Mouse (Mus musculus): ENCODE results near the gene Ptprn2. TPM values are rescaled to one million over a fixed set of nuclear protein-coding genes. Genes with fewer than 3 reads are reported as not detected.
A peak's percentile ranks its signal among the peaks of the same experiment; 100 is the strongest.

Gene Ptprn2
- polyA plus RNA-seq, 1 experiment from 2014 or later, result 16.3 TPM

GRCm38 (mm10) chr12:117092345-117093107 is 607.0 kb downstream of the Ptprn2 start:
- Histone ChIP-seq H3K27me3 (replicated peaks) (peaks cover 8% of the 10 kb centered on the region), H3K9me3 (replicated peaks) (no peaks in the 10 kb centered on the region), H3K36me3 (no peaks in the 10 kb centered on the region), H3K27ac (replicated peaks) (no peak overlapping the region), H3K9ac (replicated peaks) (no peak overlapping the region), H3K4me1 (no peaks in the 10 kb centered on the region), H3K4me2 (no peak overlapping the region), H3K4me3 (replicated peaks) (no peak overlapping the region)
- 93% methylated on average over 4 of the region's 4 CpGs for WGBS
- no peak for ATAC-seq (ENCODE audit: low FRiP score)

DNA sequence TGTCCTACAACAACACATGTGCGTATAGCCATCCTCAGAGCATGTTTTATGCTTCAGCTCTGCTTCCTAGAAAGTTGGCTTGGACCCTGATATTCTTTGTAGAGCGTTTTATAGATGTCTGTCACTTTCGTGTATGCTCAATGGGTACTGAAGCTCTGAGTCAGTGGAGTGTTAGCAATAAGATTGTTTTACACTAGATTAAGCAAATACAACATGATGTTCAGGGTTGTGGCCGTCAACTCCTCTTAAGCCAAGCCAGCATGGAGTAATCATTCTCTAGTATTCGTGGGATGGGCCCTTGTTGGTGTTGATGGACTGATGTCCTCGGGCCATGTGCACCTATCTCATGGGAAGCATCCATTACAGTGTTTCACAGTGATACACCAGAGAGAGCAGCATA is 610.4 kb downstream of the Ptprn2 start:
- H3K36me3 ChIP-seq, result no peaks in the 10 kb centered on the region
- peaks cover 16% of the 10 kb centered on the region for H3K27me3 ChIP-seq (replicated peaks)
- H3K4me1 ChIP-seq, result peaks cover 6% of the 10 kb centered on the region; the same call in 1 of the 2 replicates
- no peak overlapping the region for H3K27ac ChIP-seq (replicated peaks)
- no peak overlapping the region for H3K4me2 ChIP-seq
- WGBS, result 61% methylated on average over 6 of the region's 6 CpGs
- no peak overlapping the region for H3K9ac ChIP-seq (replicated peaks)
- H3K9me3 ChIP-seq (replicated peaks), result no peaks in the 10 kb centered on the region
- no peak for ATAC-seq (ENCODE audit: low FRiP score)
- H3K4me3 ChIP-seq (replicated peaks), result no peak overlapping the region

- H3K27ac ChIP-seq (replicated peaks), result no peak overlapping the region
- H3K4me2 ChIP-seq, result no peak overlapping the region
- H3K4me3 ChIP-seq (replicated peaks), result no peak overlapping the region
- no peak overlapping the region for H3K9ac ChIP-seq (replicated peaks)
- H3K9me3 ChIP-seq (replicated peaks), result no peaks in the 10 kb centered on the region
- peaks cover 36% of the 10 kb centered on the region for H3K27me3 ChIP-seq (replicated peaks)
- peaks cover 6% of the 10 kb centered on the region; the same call in 1 of the 2 replicates for H3K4me1 ChIP-seq
- no peaks in the 10 kb centered on the region for H3K36me3 ChIP-seq
- ATAC-seq (ENCODE audit: low FRiP score), result no peak
These were observed 612.8 kb downstream of the Ptprn2 start for GRCm38 (mm10) chr12:117098295-117098694.

DNA sequence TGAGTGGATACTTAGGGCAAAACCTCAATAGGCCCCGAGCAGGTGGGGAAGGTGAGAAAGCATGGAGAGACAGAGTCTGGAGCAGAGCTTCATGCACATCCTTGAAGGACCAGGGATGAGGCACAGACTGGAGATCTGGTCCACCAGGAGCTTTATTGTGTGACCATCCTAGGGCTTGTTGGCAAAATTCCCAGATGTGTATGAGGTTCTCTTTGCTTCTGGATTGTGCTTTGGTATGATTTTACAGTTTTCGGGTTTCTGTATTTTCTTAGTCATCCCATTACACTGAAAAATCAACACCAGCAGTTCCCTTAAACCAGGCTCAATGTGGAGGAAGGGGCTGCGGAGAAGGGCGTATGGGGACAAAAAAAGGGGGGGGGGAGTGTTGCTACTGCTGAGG is 621.2 kb downstream of the Ptprn2 start:
- peak; percentile 39; the same call in 1 of the 2 replicates for ATAC-seq (ENCODE audit: low FRiP score)
- Histone ChIP-seq H3K9ac (replicated peaks) (no peak overlapping the region), H3K9me3 (replicated peaks) (no peaks in the 10 kb centered on the region), H3K27me3 (replicated peaks) (peaks cover 54% of the 10 kb centered on the region), H3K4me1 (peaks cover 22% of the 10 kb centered on the region), H3K36me3 (no peaks in the 10 kb centered on the region), H3K4me3 (replicated peaks) (0 out of 2 replicates have a peak overlapping the region, but pooled peaks have one; percentile 1), H3K4me2 (peak overlapping the region; percentile 43), H3K27ac (replicated peaks) (peak overlapping the region; percentile 45)
- 24% methylated on average over 4 of the region's 4 CpGs for WGBS

GRCm38 (mm10) chr12:117107143-117107616 is 621.7 kb downstream of the Ptprn2 start:
- peak; percentile 94 for ATAC-seq (ENCODE audit: low FRiP score)
- 0 out of 2 replicates have a peak overlapping the region, but pooled peaks have one; percentile 1 for H3K4me3 ChIP-seq (replicated peaks)
- H3K27me3 ChIP-seq (replicated peaks), result peaks cover 54% of the 10 kb centered on the region
- H3K36me3 ChIP-seq, result no peaks in the 10 kb centered on the region
- H3K4me1 ChIP-seq, result peaks cover 22% of the 10 kb centered on the region
- WGBS, result 8% methylated on average over 16 of the region's 16 CpGs
- H3K27ac ChIP-seq (replicated peaks), result peak overlapping the region; percentile 45
- 0 out of 2 replicates have a peak overlapping the region, but pooled peaks have one; percentile 0 for H3K9ac ChIP-seq (replicated peaks)
- H3K9me3 ChIP-seq (replicated peaks), result no peaks in the 10 kb centered on the region
- peak overlapping the region; percentile 43 for H3K4me2 ChIP-seq

GRCm38 (mm10) chr12:117115254-117115865 is 629.8 kb downstream of the Ptprn2 start:
- ATAC-seq (ENCODE audit: low FRiP score), result peak; percentile 32; the same call in 1 of the 2 replicates
- Histone ChIP-seq H3K4me2 (no peak overlapping the region), H3K36me3 (no peaks in the 10 kb centered on the region), H3K4me3 (replicated peaks) (no peak overlapping the region), H3K27me3 (replicated peaks) (peaks cover 37% of the 10 kb centered on the region), H3K9me3 (replicated peaks) (no peaks in the 10 kb centered on the region), H3K9ac (replicated peaks) (no peak overlapping the region), H3K27ac (replicated peaks) (no peak overlapping the region), H3K4me1 (peaks cover 10% of the 10 kb centered on the region)
- 46% methylated on average over 10 of the region's 10 CpGs for WGBS

DNA sequence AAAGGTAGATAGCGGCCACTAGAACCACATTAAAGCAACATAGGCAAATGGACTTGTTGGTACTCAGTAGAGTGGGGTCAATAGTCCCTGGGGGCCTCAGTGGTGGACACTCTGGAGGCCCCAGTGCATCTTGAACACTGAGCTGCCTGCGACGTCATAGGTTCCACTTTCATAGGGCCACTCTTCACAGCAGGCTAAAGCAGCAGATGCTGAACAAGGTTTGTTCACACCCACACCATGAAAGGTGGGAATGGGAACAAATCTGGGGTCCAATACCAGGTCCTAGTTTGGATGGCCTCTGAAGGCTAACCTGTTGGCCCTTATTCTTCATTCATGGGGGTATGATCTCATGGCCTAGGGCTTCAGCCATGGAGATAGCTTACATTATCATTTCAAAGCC is 641.6 kb downstream of the Ptprn2 start:
- Histone ChIP-seq H3K9ac (replicated peaks) (no peak overlapping the region), H3K36me3 (no peaks in the 10 kb centered on the region), H3K4me3 (replicated peaks) (no peak overlapping the region), H3K4me1 (no peaks in the 10 kb centered on the region), H3K9me3 (replicated peaks) (no peaks in the 10 kb centered on the region), H3K27me3 (replicated peaks) (no peaks in the 10 kb centered on the region; the same call in 1 of the 2 replicates), H3K4me2 (no peak overlapping the region), H3K27ac (replicated peaks) (no peak overlapping the region)
- no peak for ATAC-seq (ENCODE audit: low FRiP score)
- WGBS, result 98% methylated on average over 3 of the region's 3 CpGs

- Histone ChIP-seq H3K4me1 (no peaks in the 10 kb centered on the region), H3K36me3 (no peaks in the 10 kb centered on the region), H3K4me2 (no peak overlapping the region), H3K27me3 (replicated peaks) (no peaks in the 10 kb centered on the region; the same call in 1 of the 2 replicates), H3K9ac (replicated peaks) (no peak overlapping the region), H3K4me3 (replicated peaks) (no peak overlapping the region), H3K9me3 (replicated peaks) (no peaks in the 10 kb centered on the region), H3K27ac (replicated peaks) (no peak overlapping the region)
- no peak for ATAC-seq (ENCODE audit: low FRiP score)
- WGBS, result 88% methylated on average over 6 of the region's 6 CpGs
These were observed 642.0 kb downstream of the Ptprn2 start for GRCm38 (mm10) chr12:117127485-117127884.

DNA sequence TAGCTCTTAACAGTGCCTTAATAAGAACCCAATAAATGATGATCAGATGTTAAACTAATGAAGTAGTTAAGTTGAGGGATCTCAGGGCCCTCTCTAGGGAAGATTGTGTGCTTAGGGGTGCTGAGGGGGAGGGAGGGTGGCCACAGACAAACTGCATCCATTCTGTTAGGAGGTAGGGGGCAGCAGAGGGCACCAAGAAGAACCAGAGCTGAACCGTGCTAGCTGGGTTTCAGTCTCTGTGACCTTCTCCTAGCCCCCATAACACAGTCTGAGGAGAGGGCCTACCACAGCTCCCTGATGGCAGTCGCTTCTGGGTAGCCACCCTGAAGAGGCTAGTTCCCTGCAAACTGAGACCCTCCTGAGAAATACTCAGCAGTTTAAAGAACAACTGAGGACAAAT is 646.6 kb downstream of the Ptprn2 start:
- Histone ChIP-seq H3K27me3 (replicated peaks) (no peaks in the 10 kb centered on the region), H3K4me1 (no peaks in the 10 kb centered on the region), H3K4me3 (replicated peaks) (no peak overlapping the region), H3K9ac (replicated peaks) (no peak overlapping the region), H3K36me3 (no peaks in the 10 kb centered on the region), H3K4me2 (no peak overlapping the region), H3K9me3 (replicated peaks) (no peaks in the 10 kb centered on the region), H3K27ac (replicated peaks) (no peak overlapping the region)
- WGBS, result 22% methylated on average over 2 of the region's 2 CpGs
- ATAC-seq (ENCODE audit: low FRiP score), result no peak

- 50% methylated on average over 5 of the region's 5 CpGs for WGBS
- Histone ChIP-seq H3K36me3 (no peaks in the 10 kb centered on the region), H3K4me2 (no peak overlapping the region), H3K9ac (replicated peaks) (no peak overlapping the region), H3K9me3 (replicated peaks) (no peaks in the 10 kb centered on the region), H3K27ac (replicated peaks) (no peak overlapping the region), H3K4me1 (no peaks in the 10 kb centered on the region), H3K27me3 (replicated peaks) (no peaks in the 10 kb centered on the region), H3K4me3 (replicated peaks) (no peak overlapping the region)
- no peak for ATAC-seq (ENCODE audit: low FRiP score)
These were observed 649.7 kb downstream of the Ptprn2 start for GRCm38 (mm10) chr12:117135205-117135604.

- Histone ChIP-seq H3K9ac (replicated peaks) (no peak overlapping the region), H3K27me3 (replicated peaks) (no peaks in the 10 kb centered on the region), H3K9me3 (replicated peaks) (no peaks in the 10 kb centered on the region), H3K36me3 (no peaks in the 10 kb centered on the region), H3K4me2 (no peak overlapping the region), H3K4me1 (peaks cover 6% of the 10 kb centered on the region; the same call in 1 of the 2 replicates), H3K27ac (replicated peaks) (no peak overlapping the region), H3K4me3 (replicated peaks) (no peak overlapping the region)
- WGBS, result 66% methylated on average over 5 of the region's 5 CpGs
- no peak for ATAC-seq (ENCODE audit: low FRiP score)
These were observed 651.0 kb downstream of the Ptprn2 start for GRCm38 (mm10) chr12:117136472-117137010.

Measured in neural tube, embryonic 15.5 days (tissue).